Comparison of ENCODE assay signal across 35 mouse cellular contexts in the genomic region with DNA sequence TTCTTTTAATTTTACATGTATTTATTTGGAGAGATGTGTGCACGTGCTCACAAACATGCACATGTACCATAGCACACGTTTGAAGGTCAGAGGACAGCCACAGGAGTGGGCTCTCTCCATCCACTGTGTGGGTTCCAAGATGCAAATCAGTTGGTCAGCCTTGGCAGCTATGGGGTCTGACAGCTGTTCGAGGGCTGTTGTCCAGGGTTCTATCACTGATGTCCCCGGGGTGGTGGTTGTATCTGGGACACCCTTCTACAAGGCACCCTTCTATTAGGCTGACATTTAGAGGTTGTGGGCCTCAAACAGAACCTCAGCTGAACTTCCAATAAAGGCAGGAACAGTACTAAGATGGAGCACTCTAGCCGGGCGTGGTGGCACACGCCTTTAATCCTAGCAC. TPM values are rescaled to one million over a fixed set of nuclear protein-coding genes. Genes with fewer than 3 reads are reported as not detected.
DNase-seq lines count a peak whose midpoint lies in the region; ATAC-seq and TF ChIP-seq lines count a peak whose summit lies in the region.
"Had no signal": no experiment of that assay in that cellular context is flagged by ENCODE, and none has a peak within 500 bp of the region (broad histone marks: within the 10 kb centered on the region; RNA-seq: fewer than 3 reads in every experiment).

No protein-coding gene starts in this region.

- peaks cover 5% of the 10 kb centered on the region for H3K4me1 ChIP-seq in heart, embryonic 15.5 days (replicated peaks)
- H3K4me1 ChIP-seq in heart, embryonic 10.5 days = no peaks in the 10 kb centered on the region
- H3K4me1 ChIP-seq in midbrain, embryonic 11.5 days (ENCODE audit: control insufficient read depth, insufficient read depth, low read length) = no peaks in the 10 kb centered on the region
- H3K4me1 ChIP-seq in midbrain, embryonic 13.5 days (replicated peaks) = no peaks in the 10 kb centered on the region
- no peaks in the 10 kb centered on the region for H3K4me1 ChIP-seq in intestine, postnatal 0 days (replicated peaks; ENCODE audit: control insufficient read depth, insufficient read depth, low read length)
- H3K4me1 ChIP-seq: embryonic facial prominence, embryonic 10.5 days; embryonic facial prominence, embryonic 13.5 days; forebrain, embryonic 10.5 days; forebrain, embryonic 13.5 days; hindbrain, embryonic 12.5 days; hindbrain, embryonic 15.5 days had no signal

- H3K9me3 ChIP-seq in heart, embryonic 15.5 days (replicated peaks) = no peaks in the 10 kb centered on the region
- no peaks in the 10 kb centered on the region for H3K9me3 ChIP-seq in heart, embryonic 10.5 days
- H3K9me3 ChIP-seq in midbrain, embryonic 11.5 days (ENCODE audit: control insufficient read depth, low read length) = no peaks in the 10 kb centered on the region
- H3K9me3 ChIP-seq in midbrain, embryonic 13.5 days = no peaks in the 10 kb centered on the region
- H3K9me3 ChIP-seq in intestine, postnatal 0 days (ENCODE audit: control insufficient read depth) = no peaks in the 10 kb centered on the region
- H3K9me3 ChIP-seq: embryonic facial prominence, embryonic 10.5 days; embryonic facial prominence, embryonic 13.5 days; forebrain, embryonic 10.5 days; forebrain, embryonic 13.5 days; G1E; hindbrain, embryonic 12.5 days; hindbrain, embryonic 15.5 days had no signal

- TF ChIP-seq CTCF in intestine, postnatal 0 days (IDR thresholded peaks at IDR 0.05; ENCODE audit: low read depth) = no peak

- H3K27me3 ChIP-seq in heart, embryonic 15.5 days = no peaks in the 10 kb centered on the region
- H3K27me3 ChIP-seq in heart, embryonic 10.5 days (ENCODE audit: insufficient read depth, poor library complexity, severe bottlenecking) = no peaks in the 10 kb centered on the region
- no peaks in the 10 kb centered on the region for H3K27me3 ChIP-seq in midbrain, embryonic 11.5 days (ENCODE audit: control insufficient read depth, insufficient read depth, low read length)
- no peaks in the 10 kb centered on the region for H3K27me3 ChIP-seq in midbrain, embryonic 13.5 days
- H3K27me3 ChIP-seq in intestine, postnatal 0 days (replicated peaks; ENCODE audit: control insufficient read depth, insufficient read depth, low read length) = no peaks in the 10 kb centered on the region
- H3K27me3 ChIP-seq: embryonic facial prominence, embryonic 13.5 days; forebrain, embryonic 13.5 days; hindbrain, embryonic 12.5 days; hindbrain, embryonic 15.5 days had no signal

- peak overlapping the region; percentile 14; the same call in 1 of the 2 replicates for H3K27ac ChIP-seq in heart, embryonic 15.5 days
- H3K27ac ChIP-seq in heart, embryonic 10.5 days = no peak overlapping the region
- H3K27ac ChIP-seq in midbrain, embryonic 11.5 days (ENCODE audit: low read depth, low read length) = no peak overlapping the region
- no peak overlapping the region for H3K27ac ChIP-seq in midbrain, embryonic 13.5 days
- H3K27ac ChIP-seq in intestine, postnatal 0 days (ENCODE audit: low read depth, low read length) = no peak overlapping the region
- H3K27ac ChIP-seq: embryonic facial prominence, embryonic 10.5 days; embryonic facial prominence, embryonic 13.5 days; forebrain, embryonic 10.5 days; forebrain, embryonic 13.5 days; gastrocnemius, adult 2 months; hindbrain, embryonic 12.5 days; hindbrain, embryonic 15.5 days had no signal

- no peak overlapping the region for H3K9ac ChIP-seq in heart, embryonic 15.5 days
- H3K9ac ChIP-seq in midbrain, embryonic 11.5 days (ENCODE audit: low read length) = no peak overlapping the region
- no peak overlapping the region for H3K9ac ChIP-seq in midbrain, embryonic 13.5 days (replicated peaks)
- no peak overlapping the region for H3K9ac ChIP-seq in intestine, postnatal 0 days (ENCODE audit: low read depth, low read length)
- H3K9ac ChIP-seq: embryonic facial prominence, embryonic 13.5 days; forebrain, embryonic 13.5 days; hindbrain, embryonic 12.5 days; hindbrain, embryonic 15.5 days had no signal

- peak; percentile 75 for DNase-seq in heart, adult 11 months
- DNase-seq in heart, postnatal 10 days = no peak
- no peak for DNase-seq in heart, embryonic 10.5 days (ENCODE audit: low spot score)
- DNase-seq in midbrain, embryonic 11.5 days (ENCODE audit: low spot score, missing footprints) = peak; percentile 33
- no peak for DNase-seq in urinary bladder, postnatal 14 days (ENCODE audit: low spot score)
- DNase-seq: cerebellum, adult 11 months; cerebellum, adult 2 months; cerebellum, adult 9-11 months; cerebellum, postnatal 36 days; embryo, embryonic 11 days; gastrocnemius, adult 2 months; gastrocnemius, postnatal 14 days; kidney, adult 11 months; kidney, adult 8-10 months had no signal

- intact Hi-C loops in heart, postnatal 10 days (cut with DNase I) = no loop called here

- H3K4me3 ChIP-seq in heart, embryonic 15.5 days = no peak overlapping the region
- H3K4me3 ChIP-seq in heart, embryonic 10.5 days = no peak overlapping the region
- H3K4me3 ChIP-seq in midbrain, embryonic 11.5 days (ENCODE audit: low read depth, low read length) = no peak overlapping the region
- no peak overlapping the region for H3K4me3 ChIP-seq in midbrain, embryonic 13.5 days (replicated peaks)
- no peak overlapping the region for H3K4me3 ChIP-seq in intestine, postnatal 0 days (ENCODE audit: low read depth, low read length)
- H3K4me3 ChIP-seq: embryonic facial prominence, embryonic 10.5 days; embryonic facial prominence, embryonic 13.5 days; forebrain, embryonic 10.5 days; forebrain, embryonic 13.5 days; gastrocnemius, adult 2 months; hindbrain, embryonic 12.5 days; hindbrain, embryonic 15.5 days had no signal

- peaks cover 22% of the 10 kb centered on the region for H3K36me3 ChIP-seq in heart, embryonic 15.5 days
- peaks cover 34% of the 10 kb centered on the region for H3K36me3 ChIP-seq in heart, embryonic 10.5 days
- H3K36me3 ChIP-seq in midbrain, embryonic 11.5 days (ENCODE audit: control insufficient read depth, insufficient read depth, low read length) = peaks cover 3% of the 10 kb centered on the region; the same call in 1 of the 2 replicates
- H3K36me3 ChIP-seq in midbrain, embryonic 13.5 days = peaks cover 49% of the 10 kb centered on the region
- peaks cover 42% of the 10 kb centered on the region for H3K36me3 ChIP-seq in intestine, postnatal 0 days (ENCODE audit: control insufficient read depth, insufficient read depth)

- no peak overlapping the region for H3K4me2 ChIP-seq in heart, embryonic 15.5 days
- no peak overlapping the region for H3K4me2 ChIP-seq in midbrain, embryonic 11.5 days
- no peak overlapping the region for H3K4me2 ChIP-seq in midbrain, embryonic 13.5 days (replicated peaks)
- no peak overlapping the region for H3K4me2 ChIP-seq in intestine, postnatal 0 days (replicated peaks; ENCODE audit: low read depth)
- H3K4me2 ChIP-seq: embryonic facial prominence, embryonic 13.5 days; forebrain, embryonic 13.5 days; hindbrain, embryonic 12.5 days; hindbrain, embryonic 15.5 days had no signal

- WGBS in heart, embryonic 15.5 days = 84% methylated on average over 7 of the region's 7 CpGs
- WGBS in heart, embryonic 10.5 days = 88% methylated on average over 7 of the region's 7 CpGs
- WGBS in midbrain, embryonic 11.5 days = 85% methylated on average over 7 of the region's 7 CpGs
- 93% methylated on average over 7 of the region's 7 CpGs for WGBS in midbrain, embryonic 13.5 days
- 91% methylated on average over 7 of the region's 7 CpGs for WGBS in intestine, postnatal 0 days

- ATAC-seq in heart, embryonic 15.5 days (replicated peaks; ENCODE audit: insufficient number of reproducible peaks, insufficient read depth, low FRiP score, low read depth) = no peak
- no peak for ATAC-seq in midbrain, embryonic 11.5 days (ENCODE audit: low FRiP score)
- ATAC-seq in midbrain, embryonic 13.5 days = no peak
- no peak for ATAC-seq in intestine, postnatal 0 days
- ATAC-seq: forebrain, embryonic 13.5 days; forebrain, embryonic 16.5 days had no signal

RNA-seq across cellular contexts. Expression of gene Gm21976, which starts 3.4 kb away (rescaled TPM):
- not detected for total RNA-seq in heart, postnatal 10 days (2021)
- not detected in 2 replicates for polyA plus RNA-seq in heart, embryonic 15.5 days (2015; fragmentation: Nextera tagmentation; extraction: Ambion mirVana)
- not detected in 2 replicates for polyA plus RNA-seq in heart, embryonic 10.5 days (2016; fragmentation: Nextera tagmentation; extraction: Ambion mirVana)
- not detected in 2 replicates for polyA plus RNA-seq in midbrain, embryonic 11.5 days (2014; fragmentation: Nextera tagmentation; extraction: Ambion mirVana)
- not detected in 2 replicates for polyA plus RNA-seq in midbrain, embryonic 13.5 days (2015; fragmentation: Nextera tagmentation; extraction: Ambion mirVana)
- not detected in 2 replicates for polyA plus RNA-seq in intestine, postnatal 0 days (2015; fragmentation: Nextera tagmentation; extraction: Ambion mirVana)
- total RNA-seq: adrenal gland, adult 2 months; adrenal gland, postnatal 14 days; adrenal gland, postnatal 4 days; G1E; gastrocnemius, adult 2 months; gastrocnemius, postnatal 14 days; gastrocnemius, postnatal 4 days; heart, adult 18-20 months; hematopoietic stem cell, adult 5-6 weeks had no signal
- polyA plus RNA-seq: adrenal gland, adult 2 months; cerebellum, adult 2 months; cortical plate, adult 2 months; embryonic facial prominence, embryonic 10.5 days; embryonic facial prominence, embryonic 13.5 days; forebrain, embryonic 10.5 days; forebrain, embryonic 13.5 days; forebrain, embryonic 16.5 days; frontal cortex, adult 2 months; G1E; heart, embryonic 14.5 days; hindbrain, embryonic 12.5 days; hindbrain, embryonic 15.5 days; intestine, embryonic 14.5 days had no signal

RNA-seq across cellular contexts. Expression of gene Ankra2, which starts 13.4 kb away (rescaled TPM):
- 10 to 100 TPM; 23.5 to 23.7 TPM for total RNA-seq in heart, postnatal 10 days (2021)
- polyA plus RNA-seq in heart, embryonic 15.5 days (2015; fragmentation: Nextera tagmentation; extraction: Ambion mirVana) = 15.4 and 17.0 TPM in 2 replicates
- 14.8 and 16.3 TPM in 2 replicates for polyA plus RNA-seq in heart, embryonic 10.5 days (2016; fragmentation: Nextera tagmentation; extraction: Ambion mirVana)
- 40.6 and 41.9 TPM in 2 replicates for polyA plus RNA-seq in midbrain, embryonic 11.5 days (2014; fragmentation: Nextera tagmentation; extraction: Ambion mirVana)
- polyA plus RNA-seq in midbrain, embryonic 13.5 days (2015; fragmentation: Nextera tagmentation; extraction: Ambion mirVana) = 55.4 and 58.9 TPM in 2 replicates
- 18.9 and 19.3 TPM in 2 replicates for polyA plus RNA-seq in intestine, postnatal 0 days (2015; fragmentation: Nextera tagmentation; extraction: Ambion mirVana)

RNA-seq across cellular contexts. Expression of gene Utp15, which starts 13.4 kb away (rescaled TPM):
- 1 to 10 TPM; 7.7 to 8.3 TPM for total RNA-seq in heart, postnatal 10 days (2021)
- 12.5 and 16.0 TPM in 2 replicates for polyA plus RNA-seq in heart, embryonic 15.5 days (2015; fragmentation: Nextera tagmentation; extraction: Ambion mirVana)
- polyA plus RNA-seq in heart, embryonic 10.5 days (2016; fragmentation: Nextera tagmentation; extraction: Ambion mirVana) = 25.1 and 32.1 TPM in 2 replicates
- polyA plus RNA-seq in midbrain, embryonic 11.5 days (2014; fragmentation: Nextera tagmentation; extraction: Ambion mirVana) = 40.4 and 42.9 TPM in 2 replicates
- polyA plus RNA-seq in midbrain, embryonic 13.5 days (2015; fragmentation: Nextera tagmentation; extraction: Ambion mirVana) = 31.8 and 32.5 TPM in 2 replicates
- 9.3 and 9.8 TPM in 2 replicates for polyA plus RNA-seq in intestine, postnatal 0 days (2015; fragmentation: Nextera tagmentation; extraction: Ambion mirVana)

RNA-seq across cellular contexts. Expression of gene Btf3, which starts 40.6 kb away (rescaled TPM):
- total RNA-seq in heart, postnatal 10 days (2021) = 100 to 1,000 TPM; 260 to 270 TPM
- polyA plus RNA-seq in heart, embryonic 15.5 days (2015; fragmentation: Nextera tagmentation; extraction: Ambion mirVana) = 353 and 399 TPM in 2 replicates
- 512 and 641 TPM in 2 replicates for polyA plus RNA-seq in heart, embryonic 10.5 days (2016; fragmentation: Nextera tagmentation; extraction: Ambion mirVana)
- 823 and 852 TPM in 2 replicates for polyA plus RNA-seq in midbrain, embryonic 11.5 days (2014; fragmentation: Nextera tagmentation; extraction: Ambion mirVana)
- polyA plus RNA-seq in midbrain, embryonic 13.5 days (2015; fragmentation: Nextera tagmentation; extraction: Ambion mirVana) = 584 and 625 TPM in 2 replicates
- polyA plus RNA-seq in intestine, postnatal 0 days (2015; fragmentation: Nextera tagmentation; extraction: Ambion mirVana) = 471 and 494 TPM in 2 replicates

Comparison
In these comparisons a context has a peak if more than half of its experiments do, and no peak if none do; other contexts are left out.
1. DNase-seq: peak in heart, adult 11 months (single experiment) and midbrain, embryonic 11.5 days (single experiment); none in heart, postnatal 10 days (0 of 2), heart, embryonic 10.5 days (single experiment) and urinary bladder, postnatal 14 days (single experiment).